Mouse (Mus musculus): ENCODE data around the gene Sh3gl2. TPM values are rescaled to one million over a fixed set of nuclear protein-coding genes. Genes with fewer than 3 reads are reported as not detected.

Sh3gl2 gene
- polyA plus RNA-seq (2017; shearing (Covaris generic)), result not detected

GRCm38 (mm10) chr4:85205071-85205635 is at the start of gene Sh3gl2:
Sh3gl2 (plus strand) TSS chr4:85205126.

GRCm38 (mm10) chr4:85513792-85514191 is 308.9 kb downstream of the Sh3gl2 start, which contains the start of gene Adamtsl1:
Adamtsl1 (plus strand) TSS chr4:85514172.

All from effector memory CD4-positive, alpha-beta T cell, adult 7 months (primary cell).